Mouse (Mus musculus) cortical plate, adult 2 months (tissue): ENCODE measurements around the gene Plk5. TPM values are rescaled to one million over a fixed set of nuclear protein-coding genes. Genes with fewer than 3 reads are reported as not detected.

ENCODE experiments used
- H3K27ac ChIP-seq: fragments of 200-500 bp; 2 replicates; pipeline ENCODE4 v1.5.1; 2012; ENCODE audit warnings: low read length, control low read depth, inconsistent platforms; ENCODE audit not compliant: insufficient read depth
- H3K4me1 ChIP-seq: fragments of 200-500 bp; 2 replicates; pipeline ENCODE4 v1.6.1; 2011; ENCODE audit warnings: low read length; ENCODE audit not compliant: control insufficient read depth, insufficient read depth
- H3K4me3 ChIP-seq: fragments of 200-500 bp; 2 replicates; pipeline ENCODE4 v1.5.1; 2011; ENCODE audit warnings: mild to moderate bottlenecking, low read length, control low read depth; ENCODE audit not compliant: insufficient read depth
- CTCF ChIP-seq: fragments of 200-500 bp; IDR thresholded peaks from 2 replicates; pipeline ENCODE4 v1.5.1; 2011; ENCODE audit warnings: mild to moderate bottlenecking, control low read depth, low read length; ENCODE audit not compliant: insufficient read depth; ENCODE audit errors: extremely low read depth
- POLR2A ChIP-seq: fragments of 200-500 bp; IDR thresholded peaks from 2 replicates; pipeline ENCODE4 v1.6.1; 2011; ENCODE audit warnings: mild to moderate bottlenecking, low read length, control low read depth; ENCODE audit not compliant: insufficient read depth; ENCODE audit errors: extremely low read depth
- polyA plus RNA-seq: library from polyadenylated mRNA; depleted of rRNA; stranded (reverse); fragments of >200 nt; gene quantifications from 2 replicates; pipeline ENCODE4 v1.2.3, GENCODE M21; 2012

The Plk5 gene
- polyA plus RNA-seq, 1 experiment: 40.3 TPM

DNA sequence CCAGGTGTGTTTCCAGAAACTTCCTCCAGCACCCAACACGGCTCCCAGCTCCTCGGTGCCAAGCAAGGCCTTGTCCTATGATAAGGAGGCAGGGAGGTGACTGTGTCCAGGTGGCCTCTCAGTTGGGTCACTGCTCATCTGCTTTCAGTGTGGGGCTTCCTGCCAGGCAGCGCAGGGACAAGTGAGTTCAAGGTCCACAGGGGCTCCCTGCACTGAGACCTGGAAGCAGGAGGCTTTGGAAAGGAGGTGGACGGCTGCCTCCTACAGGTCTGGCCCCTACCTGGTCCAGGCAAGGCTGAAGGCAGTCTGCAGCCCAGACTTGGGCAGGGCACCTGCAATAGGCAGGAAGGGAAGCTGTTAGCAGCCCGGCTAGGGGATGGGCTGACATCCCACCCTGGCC is 36.4 kb downstream of the Plk5 start:
- TF ChIP-seq POLR2A (no peak), CTCF (no peak)
- H3K4me1 ChIP-seq: peaks cover 4% of the 10 kb centered on the region
- no peak overlapping the region for H3K27ac ChIP-seq
- no peak overlapping the region for H3K4me3 ChIP-seq

DNA sequence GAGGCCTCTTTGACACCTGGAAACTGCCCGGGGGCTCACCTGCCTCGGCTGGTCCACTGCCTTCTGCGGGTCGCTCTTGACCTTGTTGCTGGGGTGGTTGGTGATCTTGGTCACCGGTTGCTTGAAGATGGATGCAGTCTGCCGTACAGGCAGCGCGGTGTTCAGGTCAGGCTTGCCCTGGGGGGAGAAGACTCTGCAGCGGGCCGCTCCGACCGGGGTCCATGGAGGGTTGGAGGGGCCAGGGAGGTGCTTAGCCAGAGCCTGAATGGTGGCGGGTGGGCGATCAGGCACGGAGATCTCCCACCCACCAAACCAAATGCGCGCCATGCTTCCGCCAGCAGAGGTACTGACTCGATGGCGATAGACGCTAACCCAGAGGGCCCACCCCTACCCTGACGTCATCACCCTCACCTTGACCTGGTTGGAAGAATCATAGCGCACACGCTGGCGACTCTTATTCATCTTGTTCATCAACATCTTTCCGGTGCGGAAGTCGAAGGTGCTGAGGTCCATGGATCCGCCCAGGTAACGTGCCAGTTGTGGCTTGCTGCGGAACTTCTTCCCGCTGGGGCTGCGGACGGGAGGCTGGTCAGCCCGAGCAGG is 38.9 kb downstream of the Plk5 start:
- no peak overlapping the region for H3K4me3 ChIP-seq
- TF ChIP-seq CTCF (no peak), POLR2A (no peak)
- H3K4me1 ChIP-seq: peaks cover 7% of the 10 kb centered on the region
- no peak overlapping the region for H3K27ac ChIP-seq

DNA sequence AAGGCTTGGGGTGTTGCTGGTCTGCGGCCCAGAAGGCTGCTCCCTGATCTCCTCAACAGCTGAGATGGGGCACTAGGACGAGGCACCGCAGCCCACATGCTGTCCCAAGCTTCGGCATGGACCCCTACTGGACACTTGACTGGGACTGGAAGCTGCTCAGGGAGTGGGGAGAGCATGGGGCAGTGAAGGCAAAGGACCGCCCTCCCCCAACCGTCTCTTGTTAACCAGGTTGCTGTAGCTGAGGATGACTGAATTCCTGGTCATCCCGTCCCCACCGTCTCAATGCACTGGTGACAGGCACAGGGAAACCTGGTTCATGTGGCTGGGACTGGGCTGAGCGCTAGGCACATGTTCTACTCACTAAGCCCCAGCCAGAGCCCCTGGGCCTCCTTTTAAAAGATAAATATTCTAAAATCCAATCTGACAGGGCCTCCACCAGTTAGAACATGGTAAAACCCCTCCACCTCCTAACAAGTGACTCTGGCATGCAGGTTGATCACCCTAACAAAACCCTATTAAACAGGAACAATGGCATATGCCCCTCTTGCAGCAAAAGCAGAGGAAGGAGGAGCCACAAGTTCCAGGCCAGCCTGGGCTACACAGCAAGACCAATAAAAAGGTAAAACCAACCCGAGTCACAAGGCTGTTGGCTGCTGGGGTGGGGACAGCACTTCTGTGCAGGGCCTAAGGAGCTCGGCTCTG is 40.7 kb downstream of the Plk5 start:
- no peak overlapping the region for H3K4me3 ChIP-seq
- no peak overlapping the region for H3K27ac ChIP-seq

DNA sequence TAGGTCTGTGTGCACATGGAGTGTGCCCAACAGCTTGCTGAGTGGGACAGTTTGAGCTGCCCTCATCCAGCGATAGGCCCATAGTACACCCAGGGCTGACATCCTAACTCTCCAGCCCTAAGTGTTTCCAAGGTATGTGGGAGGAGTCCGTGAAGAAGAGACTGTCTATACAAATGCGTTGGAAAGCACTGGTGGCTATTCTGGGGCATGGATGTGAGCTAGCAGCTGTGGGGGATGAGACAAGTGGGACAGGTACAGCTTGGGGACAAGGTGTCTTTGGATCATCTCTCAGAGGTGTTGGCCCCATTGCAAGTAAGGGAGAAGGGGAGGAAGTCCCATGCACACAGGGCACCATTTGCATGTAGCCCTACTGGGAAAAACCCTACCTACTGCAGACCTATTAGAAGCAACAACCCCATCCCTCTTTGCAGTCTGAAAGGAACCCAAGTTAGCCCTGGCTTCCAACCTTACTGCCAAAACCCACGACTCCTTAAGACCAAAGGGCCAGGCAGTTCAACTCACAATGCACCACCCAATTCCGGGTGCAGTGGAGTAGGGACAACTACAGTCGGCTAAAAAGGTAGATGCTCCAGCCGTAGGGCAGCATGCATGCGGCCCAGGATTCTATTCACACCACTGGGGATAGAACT is 41.4 kb downstream of the Plk5 start:
- H3K27ac ChIP-seq: no peak overlapping the region
- TF ChIP-seq CTCF (no peak), POLR2A (no peak)
- no peak overlapping the region for H3K4me3 ChIP-seq
- peaks cover 10% of the 10 kb centered on the region for H3K4me1 ChIP-seq

More for the DNA sequence above, 40.7 kb downstream of the Plk5 start:
- peaks cover 10% of the 10 kb centered on the region for H3K4me1 ChIP-seq
- no peak for TF ChIP-seq CTCF
- no peak for TF ChIP-seq POLR2A

DNA sequence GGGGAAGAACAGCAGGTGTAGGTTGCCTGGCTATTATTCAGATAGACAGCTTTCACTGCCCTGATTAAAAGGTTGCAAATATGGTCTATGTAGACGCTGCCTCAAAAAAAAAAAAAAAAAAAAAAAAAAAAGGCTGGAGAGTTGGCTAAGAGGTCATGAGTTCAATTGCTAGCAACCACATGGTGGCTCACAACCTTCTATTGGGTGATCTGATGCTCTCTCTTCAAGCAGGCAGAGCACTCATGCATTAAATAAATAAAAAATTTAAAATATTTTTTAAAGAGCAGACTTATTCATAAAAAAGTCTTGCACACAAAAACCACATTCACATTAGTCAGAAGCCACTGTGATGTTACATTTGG is 41.9 kb downstream of the Plk5 start:
- TF ChIP-seq POLR2A (no peak), CTCF (no peak)
- Histone ChIP-seq H3K4me3 (peak overlapping the region; percentile 41), H3K4me1 (peaks cover 10% of the 10 kb centered on the region), H3K27ac (no peak overlapping the region)

DNA sequence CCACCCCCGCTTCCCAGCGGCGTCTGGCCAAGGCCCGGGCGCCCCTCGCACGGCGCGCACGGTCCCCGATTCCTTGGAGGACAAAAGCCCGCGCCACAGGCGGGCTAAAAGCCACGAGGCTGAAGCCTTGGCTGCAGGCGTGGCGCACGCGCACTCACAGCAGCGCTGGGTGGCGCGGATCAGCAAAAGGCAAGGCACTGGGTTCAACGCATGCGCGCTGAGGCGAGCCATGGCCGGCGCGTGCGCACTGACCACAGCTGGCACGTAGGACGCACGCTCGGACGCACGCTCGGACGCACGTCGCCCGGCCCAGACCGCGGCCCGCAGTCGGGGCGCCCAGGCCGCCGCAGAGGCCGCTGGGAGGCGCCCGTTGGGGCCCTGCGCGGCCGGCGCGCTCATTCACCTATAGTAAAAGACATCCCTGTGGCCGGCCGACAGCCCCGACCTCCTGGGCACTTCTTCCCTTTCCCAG is 42.5 kb downstream of the Plk5 start:
- Histone ChIP-seq H3K27ac (peak overlapping the region; percentile 92), H3K4me3 (peak overlapping the region; percentile 41), H3K4me1 (peaks cover 10% of the 10 kb centered on the region)
- no peak for TF ChIP-seq CTCF
- TF ChIP-seq POLR2A: peak; percentile 71; the same call in 1 of the 2 replicates

DNA sequence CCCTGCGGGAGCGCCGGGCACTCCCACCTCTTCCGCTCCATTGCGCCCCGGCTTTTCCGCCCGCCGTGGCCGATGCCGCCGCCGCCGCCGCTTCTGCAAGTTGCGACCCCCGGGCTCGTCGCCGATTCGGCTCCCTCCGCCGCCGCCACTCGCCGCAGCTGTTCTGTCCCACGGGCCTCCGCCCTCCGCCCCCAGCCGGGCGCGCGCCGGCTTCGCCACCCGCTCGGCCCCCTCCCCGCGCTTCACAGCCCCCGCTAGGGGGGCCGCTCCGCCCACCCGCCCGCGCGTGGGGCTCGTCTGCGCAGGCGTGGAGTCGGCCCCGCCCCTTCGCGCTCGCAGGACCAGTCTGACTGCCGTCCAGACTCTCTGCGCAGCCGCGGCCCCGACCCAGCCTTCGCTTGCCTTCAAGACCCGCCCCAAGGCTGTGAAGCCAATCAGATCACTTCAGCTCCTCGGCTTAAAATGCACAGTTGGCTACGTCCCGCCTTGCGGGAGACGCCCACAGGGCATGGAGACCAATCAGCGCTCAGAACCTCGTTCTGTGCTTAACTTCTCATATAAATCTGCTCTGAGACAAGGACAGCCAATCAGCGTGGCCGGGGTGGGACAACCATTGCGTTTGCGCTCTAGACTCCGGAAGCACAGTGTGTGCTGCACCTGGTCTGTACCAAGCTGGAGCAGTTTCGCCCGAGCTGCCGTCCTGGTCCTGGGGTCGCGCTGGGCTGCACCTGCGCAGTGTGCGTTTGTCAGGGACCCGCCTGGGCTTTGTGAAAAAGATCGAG is 43.1 kb downstream of the Plk5 start, which contains the start of gene Mbd3:
TSS of gene Mbd3 (minus strand) at position 360 of the 782 bp plus-strand sequence.
- Histone ChIP-seq H3K27ac (peak within 1 kb of the TSS; percentile 92), H3K4me1 (peaks cover 10% of the 10 kb centered on the region), H3K4me3 (peak within 1 kb of the TSS; percentile 41)
- peak; percentile 99 for TF ChIP-seq POLR2A
- no peak for TF ChIP-seq CTCF

DNA sequence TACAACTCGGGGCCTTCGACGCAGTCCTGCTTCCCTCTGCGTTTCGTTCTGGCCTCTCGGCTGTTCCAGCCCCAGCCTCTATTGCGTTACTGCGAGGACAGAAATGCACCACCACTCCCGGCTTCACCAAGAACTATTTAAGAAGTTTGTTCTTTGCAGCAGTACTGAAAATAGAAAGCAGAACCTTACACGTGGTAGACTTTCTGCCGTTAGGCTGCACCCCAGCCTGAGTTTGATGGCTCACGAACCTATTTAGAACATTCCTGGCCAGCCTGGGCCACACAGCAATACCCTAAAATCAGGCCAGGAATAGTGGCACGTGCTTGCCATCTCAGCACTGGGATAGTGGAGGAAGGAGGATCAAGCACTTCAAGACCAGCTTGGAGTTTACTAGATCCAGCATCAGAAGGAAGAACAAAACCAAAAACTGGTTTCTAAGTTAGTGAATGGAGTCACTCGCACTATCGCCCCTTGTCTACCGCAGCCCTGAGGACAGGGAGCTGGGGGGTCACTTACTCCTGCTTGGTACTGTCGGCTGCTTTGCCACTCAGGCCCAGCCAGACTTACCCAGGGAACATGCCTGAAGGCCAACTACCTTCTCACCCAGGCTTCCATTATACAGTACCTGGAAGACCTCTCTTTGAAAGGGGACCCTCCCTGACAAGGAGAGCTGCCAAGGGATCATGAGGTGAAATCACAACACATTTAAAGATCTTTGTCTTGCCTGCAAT is 43.9 kb downstream of the Plk5 start:
- H3K27ac ChIP-seq: peak overlapping the region; percentile 45; the same call in 1 of the 2 replicates
- peak overlapping the region; percentile 39 for H3K4me3 ChIP-seq
- no peak for TF ChIP-seq CTCF
- TF ChIP-seq POLR2A: peak; percentile 37; the same call in 1 of the 2 replicates
- H3K4me1 ChIP-seq: peaks cover 15% of the 10 kb centered on the region
